Mouse (Mus musculus): ENCODE measurements around the gene Jag1. TPM values are rescaled to one million over a fixed set of nuclear protein-coding genes. Genes with fewer than 3 reads are reported as not detected.

Jag1 gene
- total and polyA plus RNA-seq, 3 experiments = 0.42 TPM; not detected in 2

DNA sequence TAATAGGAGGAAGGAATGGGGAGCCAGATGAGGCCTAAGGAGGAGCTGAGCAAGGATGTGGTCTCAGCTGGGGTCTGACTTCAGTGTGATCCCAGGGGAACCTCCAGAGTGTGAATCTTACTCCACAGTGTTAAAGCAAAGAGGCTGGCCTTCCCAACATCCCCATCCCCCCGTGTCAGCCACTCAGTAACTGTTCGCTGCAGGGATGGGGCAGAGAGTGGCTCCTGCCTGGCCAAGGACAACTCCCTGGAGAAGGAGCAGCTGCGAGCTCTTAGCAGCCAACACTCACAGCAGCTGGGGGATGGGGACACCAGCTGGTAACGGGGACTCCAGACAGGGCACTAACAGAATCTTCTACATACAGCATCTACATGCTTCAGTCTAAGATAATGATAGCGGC lies 15.4 kb downstream of the Jag1 start:
- H3K79me2 ChIP-seq (ENCODE audit: control insufficient read depth, insufficient read depth, low read length, poor library complexity) = no peaks in the 10 kb centered on the region
- H3K27me3 ChIP-seq (ENCODE audit: control insufficient read depth in 1 of 2, insufficient read depth in 2 of 2, low read length in 2 of 2) = no peaks in the 10 kb centered on the region
- TF ChIP-seq KAT2A (conservative IDR thresholded peaks at IDR 0.05; ENCODE audit: low read depth, low read length) (no peak), GATA1 (IDR thresholded peaks at IDR 0.05; ENCODE audit: low read depth, low read length) (no peak), ZKSCAN1 (IDR thresholded peaks at IDR 0.05; ENCODE audit: low read depth, low read length) (no peak), UBTF (IDR thresholded peaks at IDR 0.05; ENCODE audit: borderline replicate concordance, insufficient read depth, low read depth, low read length) (no peak), JUND (IDR thresholded peaks at IDR 0.05; ENCODE audit: low read depth, low read length) (no peak), E2F4 (IDR thresholded peaks at IDR 0.05; ENCODE audit: borderline replicate concordance, low read depth, low read length) (no peak), USF1 (IDR thresholded peaks at IDR 0.05; ENCODE audit: low read depth, low read length) (no peak), SMC3 (IDR thresholded peaks at IDR 0.05; ENCODE audit: low read depth, low read length) (no peak), CHD2 (IDR thresholded peaks at IDR 0.05; ENCODE audit: low read length) (no peak), ELF1 (IDR thresholded peaks at IDR 0.05; ENCODE audit: low read depth, low read length) (no peak), MAFK (IDR thresholded peaks at IDR 0.05; ENCODE audit: borderline replicate concordance, low read depth, low read length) (no peak), MYC (IDR thresholded peaks at IDR 0.05; ENCODE audit: low read depth, low read length) (no peak), ZC3H11A (IDR thresholded peaks at IDR 0.05; ENCODE audit: low read depth, low read length) (no peak), NELFE (IDR thresholded peaks at IDR 0.05; ENCODE audit: low read depth, low read length) (no peak), RAD21 (IDR thresholded peaks at IDR 0.05; ENCODE audit: low read depth, low read length) (no peak)
- H3K27ac ChIP-seq (ENCODE audit: control insufficient read depth, low read depth, low read length) = no peak overlapping the region
- H3K4me3 ChIP-seq (ENCODE audit: control insufficient read depth in 1 of 2, insufficient read depth in 1 of 2, low read depth in 2 of 2, low read length in 2 of 2) = no peak overlapping the region
- H3K9ac ChIP-seq (ENCODE audit: control insufficient read depth, low read depth, low read length, poor library complexity, severe bottlenecking) = no peak overlapping the region
- H3K4me1 ChIP-seq (ENCODE audit: control insufficient read depth in 1 of 2, insufficient read depth in 2 of 2, low read length in 2 of 2) = no peaks in the 10 kb centered on the region
- DNase-seq (ENCODE audit: low read depth, low spot score) = no peak
- no peaks in the 10 kb centered on the region for H3K36me3 ChIP-seq (ENCODE audit: control insufficient read depth in 1 of 2, insufficient read depth in 2 of 2, low read length in 2 of 2)
- H3K9me3 ChIP-seq (replicated peaks; ENCODE audit: insufficient read depth, low read length) = no peaks in the 10 kb centered on the region

GRCm38 (mm10) chr2:137099211-137099734 lies 17.2 kb downstream of the Jag1 start:
- Histone ChIP-seq H3K36me3 (ENCODE audit: control insufficient read depth in 1 of 2, insufficient read depth in 2 of 2, low read length in 2 of 2) (no peaks in the 10 kb centered on the region), H3K27ac (ENCODE audit: control insufficient read depth, low read depth, low read length) (no peak overlapping the region), H3K79me2 (ENCODE audit: control insufficient read depth, insufficient read depth, low read length, poor library complexity) (no peaks in the 10 kb centered on the region), H3K4me1 (ENCODE audit: control insufficient read depth in 1 of 2, insufficient read depth in 2 of 2, low read length in 2 of 2) (no peaks in the 10 kb centered on the region), H3K9ac (ENCODE audit: control insufficient read depth, low read depth, low read length, poor library complexity, severe bottlenecking) (no peak overlapping the region), H3K9me3 (replicated peaks; ENCODE audit: insufficient read depth, low read length) (no peaks in the 10 kb centered on the region), H3K27me3 (ENCODE audit: control insufficient read depth in 1 of 2, insufficient read depth in 2 of 2, low read length in 2 of 2) (no peaks in the 10 kb centered on the region), H3K4me3 (ENCODE audit: control insufficient read depth in 1 of 2, insufficient read depth in 1 of 2, low read depth in 2 of 2, low read length in 2 of 2) (no peak overlapping the region)
- TF ChIP-seq POLR2A (IDR thresholded peaks at IDR 0.05; ENCODE audit: control insufficient read depth in 1 of 2, insufficient read depth in 1 of 2, low read depth in 1 of 2, low read length in 2 of 2, poor library complexity in 1 of 2) (no peak), TAL1 (IDR thresholded peaks at IDR 0.05; ENCODE audit: low read length) (no peak), USF2 (IDR thresholded peaks at IDR 0.05; ENCODE audit: borderline replicate concordance in 1 of 2, insufficient read depth in 1 of 2, low read depth in 1 of 2, low read length in 2 of 2) (no peak), MXI1 (IDR thresholded peaks at IDR 0.05; ENCODE audit: low read depth, low read length) (no peak), SMC3 (IDR thresholded peaks at IDR 0.05; ENCODE audit: low read depth, low read length) (no peak), BHLHE40 (IDR thresholded peaks at IDR 0.05; ENCODE audit: borderline replicate concordance, low read depth, low read length) (no peak), SIN3A (IDR thresholded peaks at IDR 0.05; ENCODE audit: low read length) (no peak), MAFK (IDR thresholded peaks at IDR 0.05; ENCODE audit: borderline replicate concordance, low read depth, low read length) (no peak), CHD1 (IDR thresholded peaks at IDR 0.05; ENCODE audit: low read depth, low read length) (no peak), JUND (IDR thresholded peaks at IDR 0.05; ENCODE audit: low read depth, low read length) (no peak)
- DNase-seq (ENCODE audit: low read depth, low spot score) = no peak
